Mouse (Mus musculus) embryonic fibroblast, embryonic 13.5 days (primary cell): Measurements from ENCODE around the gene Lrig2.

ENCODE experiments used
- CTCF ChIP-seq: IDR thresholded peaks from 2 replicates; pipeline ENCODE4 v1.5.1; 2011; ENCODE audit warnings: mild to moderate bottlenecking, control low read depth, low read length, moderate library complexity, borderline replicate concordance; ENCODE audit not compliant: insufficient read depth
- POLR2A ChIP-seq: IDR thresholded peaks from 2 replicates; pipeline ENCODE4 v1.6.1; 2011; ENCODE audit warnings: low read depth, mild to moderate bottlenecking, control low read depth, low read length, moderate library complexity

DNA sequence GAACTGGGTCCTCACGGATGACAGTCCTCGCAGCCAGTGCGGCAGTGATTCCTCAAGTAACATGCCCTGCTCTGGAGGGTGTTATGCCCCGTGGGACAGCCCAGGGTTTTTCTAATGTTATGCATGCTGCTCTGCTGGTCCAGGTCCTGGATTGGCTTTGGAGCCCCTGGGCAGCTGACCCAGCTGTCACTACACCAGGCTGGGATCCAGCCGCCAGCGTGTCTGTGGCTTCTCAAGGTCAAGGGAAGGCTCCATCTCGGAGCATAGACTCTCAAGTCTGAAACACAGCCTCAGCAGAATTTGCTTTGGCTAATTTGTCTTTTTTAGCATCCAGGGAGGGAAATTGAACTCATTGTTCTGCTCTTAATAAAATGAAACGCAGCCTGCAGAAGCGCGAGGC lies 121.6 kb downstream of the Lrig2 start:
- TF ChIP-seq CTCF (no peak), POLR2A (no peak)
